Mouse (Mus musculus) hindbrain, embryonic 14.5 days (tissue): ENCODE results near the gene 1700029H14Rik. TPM values are rescaled to one million over a fixed set of nuclear protein-coding genes. Genes with fewer than 3 reads are reported as not detected.

ENCODE experiments used
- ATAC-seq: fragments of 200-750 bp; cut with Nextera tagmentation; 2 replicates; pipeline ENCODE4 v1.8.0; 2017; ENCODE audit warnings: moderate number of reproducible peaks, mild to moderate bottlenecking, moderate TSS enrichment, moderate library complexity; ENCODE audit not compliant: low FRiP score
- DNase-seq: peaks from one replicate; pipeline ENCODE4 v3.0.0-alpha.2; 2015; ENCODE audit warnings: low spot score
- H3K27ac ChIP-seq: fragments of 300-500 bp; sonication (generic); 2 replicates; pipeline ENCODE4 v1.5.1; 2014; ENCODE audit warnings: mild to moderate bottlenecking, moderate library complexity
- H3K27me3 ChIP-seq: fragments of 300-500 bp; sonication (generic); 2 replicates; pipeline ENCODE4 v1.6.1; 2014; ENCODE audit warnings: mild to moderate bottlenecking, low read length, mixed read lengths; ENCODE audit not compliant: control insufficient read depth, insufficient read depth
- H3K36me3 ChIP-seq: fragments of 300-500 bp; sonication (generic); replicated peaks from 2 replicates; pipeline ENCODE4 v1.6.1; 2014; ENCODE audit not compliant: control insufficient read depth, insufficient read depth
- H3K4me1 ChIP-seq: fragments of 300-500 bp; sonication (generic); replicated peaks from 2 replicates; pipeline ENCODE4 v1.6.1; 2014; ENCODE audit warnings: antibody characterized with exemption, low read length, mixed read lengths; ENCODE audit not compliant: control insufficient read depth, insufficient read depth
- H3K4me2 ChIP-seq: fragments of 300-500 bp; sonication (generic); replicated peaks from 2 replicates; pipeline ENCODE4 v1.6.1; 2014; ENCODE audit warnings: mild to moderate bottlenecking, moderate library complexity
- H3K4me3 ChIP-seq: fragments of 300-500 bp; sonication (generic); replicated peaks from 2 replicates; pipeline ENCODE4 v1.5.1; 2014; ENCODE audit warnings: mild to moderate bottlenecking, low read length
- H3K9ac ChIP-seq: fragments of 300-500 bp; sonication (generic); 2 replicates; pipeline ENCODE4 v1.6.1; 2014
- H3K9me3 ChIP-seq: fragments of 300-500 bp; sonication (generic); 2 replicates; pipeline ENCODE4 v1.6.1; 2016; ENCODE audit warnings: low read length; ENCODE audit not compliant: control insufficient read depth
- WGBS: fragments of 180-500 bp; shearing (Covaris S2); extraction: QIAGEN DNeasy Blood & Tissue Kit; methylation state at CpG from one replicate; pipeline ENCODE4 v1.1.7; 2014; 5-methylcytosine and 5-hydroxymethylcytosine counted together
- polyA plus RNA-seq: library from polyadenylated mRNA; unstranded; fragments of >200 nt; fragmentation: Nextera tagmentation; extraction: Ambion mirVana; gene quantifications from 2 replicates; pipeline ENCODE4 v1.2.1, GENCODE M21; 2014

1700029H14Rik gene
- polyA plus RNA-seq, 1 experiment from 2014 or later: not detected

- H3K27me3 ChIP-seq: no peaks in the 10 kb centered on the region
- no peak for ATAC-seq
- WGBS: 85% methylated on average over 3 of the region's 3 CpGs
- no peak for DNase-seq
- H3K27ac ChIP-seq: no peak overlapping the region
- H3K4me2 ChIP-seq: no peak overlapping the region
- H3K9me3 ChIP-seq: no peaks in the 10 kb centered on the region
- no peaks in the 10 kb centered on the region for H3K36me3 ChIP-seq
- no peak overlapping the region for H3K9ac ChIP-seq
- no peak overlapping the region for H3K4me3 ChIP-seq
- H3K4me1 ChIP-seq: no peaks in the 10 kb centered on the region
Measured at GRCm38 (mm10) chr8:13501221-13501620, 61.0 kb downstream of the 1700029H14Rik start.

Other genes starting within 250 kb of the 1700029H14Rik start
- gene Tfdp1, start 223.7 kb downstream of the 1700029H14Rik start, polyA plus RNA-seq: 104 and 110 TPM in 2 replicates
- not detected in 2 replicates for gene Atp4b, start 165.6 kb downstream of the 1700029H14Rik start, polyA plus RNA-seq
- not detected in 2 replicates for gene Grk1, start 157.4 kb downstream of the 1700029H14Rik start, polyA plus RNA-seq
- 0.75 and 1.5 TPM in 2 replicates for gene Tmem255b, start 127.3 kb downstream of the 1700029H14Rik start, polyA plus RNA-seq
- 34.7 and 36.2 TPM in 2 replicates for gene Gas6, start 68.0 kb downstream of the 1700029H14Rik start, polyA plus RNA-seq
- gene Rasa3, start 115.1 kb upstream of the 1700029H14Rik start, polyA plus RNA-seq: 32.6 and 37.3 TPM in 2 replicates
- gene Cfap97d2, start 143.4 kb upstream of the 1700029H14Rik start, polyA plus RNA-seq: 0.73 and 1.7 TPM in 2 replicates
- gene Cdc16, start 195.2 kb upstream of the 1700029H14Rik start, polyA plus RNA-seq: 173 and 180 TPM in 2 replicates
- gene Upf3a, start 223.2 kb upstream of the 1700029H14Rik start, polyA plus RNA-seq: 35.4 and 36.3 TPM in 2 replicates